Mouse (Mus musculus): Measurements from ENCODE around the gene Amz1. TPM values are rescaled to one million over a fixed set of nuclear protein-coding genes. Genes with fewer than 3 reads are reported as not detected.

Amz1 gene
- polyA plus RNA-seq, 1 experiment = 0.14 TPM

DNA sequence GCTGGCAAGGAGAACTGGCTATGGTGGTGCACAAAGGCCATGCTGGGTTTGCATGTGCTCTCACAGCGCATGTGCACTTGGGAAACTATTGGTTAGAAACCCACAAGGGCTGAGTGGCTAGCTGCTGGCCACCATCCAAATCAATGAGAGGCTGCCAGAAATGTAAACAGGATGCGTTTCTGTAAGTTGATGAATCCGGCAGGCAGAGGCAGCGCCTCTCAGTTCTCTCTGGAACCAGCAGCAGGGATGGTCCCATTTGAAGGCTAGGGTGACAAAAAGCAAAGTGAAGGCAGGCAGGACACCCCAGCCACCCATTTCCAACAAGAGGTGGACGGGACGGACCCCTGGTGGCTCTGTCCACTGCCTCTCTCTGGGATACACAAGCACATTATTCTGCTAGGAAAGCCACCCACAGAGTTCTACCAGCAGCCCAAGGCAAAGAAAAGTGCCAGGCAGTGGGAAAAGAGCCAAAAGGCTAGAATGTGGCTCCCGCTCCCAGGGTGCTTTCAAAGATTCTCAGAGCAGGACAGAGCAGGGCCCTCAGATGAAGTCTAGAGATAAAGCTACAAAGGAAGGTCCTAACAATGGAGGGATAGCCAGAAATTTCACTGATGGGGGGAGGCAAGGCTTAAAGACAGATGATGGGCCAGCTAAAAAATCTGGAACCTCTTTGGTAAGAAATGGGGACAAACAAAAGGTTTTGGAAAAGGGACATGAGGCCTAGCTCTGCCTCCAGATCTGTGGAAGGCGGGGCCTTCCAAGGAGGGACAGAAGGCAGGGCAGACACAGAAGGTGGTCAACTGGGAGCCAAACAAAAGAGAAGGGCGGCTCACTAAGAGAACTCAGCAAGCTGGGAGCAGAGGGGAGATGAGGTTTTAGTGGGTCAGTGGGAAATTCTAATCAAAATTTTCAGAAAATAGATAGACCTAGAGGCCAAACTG, 67.3 kb downstream of the Amz1 start:
- Histone ChIP-seq H3K36me3 (ENCODE audit: control insufficient read depth, insufficient read depth, low read length) (no peaks in the 10 kb centered on the region), H3K27me3 (ENCODE audit: control insufficient read depth, insufficient read depth, low read length) (no peaks in the 10 kb centered on the region), H3K27ac (ENCODE audit: control insufficient read depth, insufficient read depth, low read depth, low read length) (no peak overlapping the region), H3K4me1 (ENCODE audit: control insufficient read depth, insufficient read depth, low read length) (peaks cover 2% of the 10 kb centered on the region; the same call in 1 of the 2 replicates), H3K4me3 (ENCODE audit: control insufficient read depth, low read depth, low read length) (no peak overlapping the region)
- no peak for TF ChIP-seq CTCF (IDR thresholded peaks at IDR 0.05; ENCODE audit: control insufficient read depth, insufficient read depth, insufficient replicate concordance, low read depth, low read length)
- TF ChIP-seq POLR2A (IDR thresholded peaks at IDR 0.05; ENCODE audit: control insufficient read depth, low read depth, low read length) = no peak

DNA sequence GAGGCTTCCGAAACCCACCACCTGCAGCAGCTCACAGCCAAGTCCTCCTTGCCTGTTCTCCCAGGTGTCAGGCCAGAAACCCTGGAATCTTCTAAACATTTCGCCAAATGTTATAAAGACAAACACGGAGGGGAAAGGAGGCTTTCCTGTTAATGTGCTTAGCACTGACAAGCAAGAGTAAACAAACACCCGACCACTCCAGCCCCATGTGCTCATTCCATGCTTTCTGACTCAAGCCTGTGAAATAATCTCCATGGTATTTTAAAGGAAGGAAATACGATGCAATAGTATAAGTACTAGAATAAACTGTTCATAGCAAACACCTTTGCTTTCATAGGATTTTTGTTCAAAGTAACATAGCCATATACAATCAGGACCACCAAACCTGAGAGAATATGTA, 68.3 kb downstream of the Amz1 start:
- no peak overlapping the region for H3K27ac ChIP-seq (ENCODE audit: control insufficient read depth, insufficient read depth, low read depth, low read length)
- no peaks in the 10 kb centered on the region for H3K36me3 ChIP-seq (ENCODE audit: control insufficient read depth, insufficient read depth, low read length)
- H3K27me3 ChIP-seq (ENCODE audit: control insufficient read depth, insufficient read depth, low read length) = no peaks in the 10 kb centered on the region
- no peak for TF ChIP-seq CTCF (IDR thresholded peaks at IDR 0.05; ENCODE audit: control insufficient read depth, insufficient read depth, insufficient replicate concordance, low read depth, low read length)
- no peak for TF ChIP-seq POLR2A (IDR thresholded peaks at IDR 0.05; ENCODE audit: control insufficient read depth, low read depth, low read length)
- H3K4me1 ChIP-seq (ENCODE audit: control insufficient read depth, insufficient read depth, low read length) = no peaks in the 10 kb centered on the region; the same call in 1 of the 2 replicates
- H3K4me3 ChIP-seq (ENCODE audit: control insufficient read depth, low read depth, low read length) = no peak overlapping the region

DNA sequence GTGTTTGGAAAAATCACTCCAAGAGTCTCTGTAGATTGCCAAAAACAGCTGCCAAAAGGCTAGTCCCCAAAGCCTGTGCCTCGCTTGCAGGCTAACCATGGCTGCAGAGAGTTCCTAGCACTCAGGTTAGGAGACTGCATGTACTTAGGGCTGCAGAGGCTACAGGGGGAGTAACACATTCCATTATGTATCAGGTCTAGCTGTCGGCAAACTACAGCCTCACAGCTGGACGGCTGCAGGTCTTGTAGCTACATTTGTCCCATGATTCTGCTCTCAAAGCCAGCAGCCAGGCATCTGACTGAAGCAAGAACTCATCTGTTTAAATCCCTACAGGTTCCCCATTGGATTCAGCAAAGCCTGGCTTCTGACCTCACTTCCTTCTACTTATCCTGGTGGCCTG, 70.8 kb downstream of the Amz1 start:
- no peaks in the 10 kb centered on the region for H3K27me3 ChIP-seq (ENCODE audit: control insufficient read depth, insufficient read depth, low read length)
- no peak overlapping the region for H3K27ac ChIP-seq (ENCODE audit: control insufficient read depth, insufficient read depth, low read depth, low read length)
- no peaks in the 10 kb centered on the region for H3K36me3 ChIP-seq (ENCODE audit: control insufficient read depth, insufficient read depth, low read length)
- H3K4me1 ChIP-seq (ENCODE audit: control insufficient read depth, insufficient read depth, low read length) = no peaks in the 10 kb centered on the region
- TF ChIP-seq CTCF (IDR thresholded peaks at IDR 0.05; ENCODE audit: control insufficient read depth, insufficient read depth, insufficient replicate concordance, low read depth, low read length) (no peak), POLR2A (IDR thresholded peaks at IDR 0.05; ENCODE audit: control insufficient read depth, low read depth, low read length) (no peak)
- H3K4me3 ChIP-seq (ENCODE audit: control insufficient read depth, low read depth, low read length) = no peak overlapping the region

DNA sequence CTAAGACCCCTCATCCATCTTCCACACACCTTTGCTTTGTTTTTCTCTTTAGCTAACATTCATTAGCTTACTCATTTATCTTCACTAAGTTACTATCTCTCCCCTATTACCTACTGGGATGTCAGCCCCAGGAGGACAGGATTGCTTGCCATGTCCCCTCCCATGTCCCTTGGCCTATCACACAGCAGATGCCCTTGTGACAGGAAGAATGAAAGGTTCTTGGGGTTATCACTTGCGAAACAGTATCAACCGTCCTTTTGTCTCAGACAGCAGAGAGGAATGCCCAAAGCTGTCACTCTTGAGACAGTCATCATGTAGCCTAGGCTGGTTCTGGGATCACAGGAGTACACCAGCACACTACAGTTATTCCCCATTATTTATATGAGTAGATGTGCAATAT, 71.2 kb downstream of the Amz1 start:
- no peaks in the 10 kb centered on the region for H3K27me3 ChIP-seq (ENCODE audit: control insufficient read depth, insufficient read depth, low read length)
- H3K36me3 ChIP-seq (ENCODE audit: control insufficient read depth, insufficient read depth, low read length) = no peaks in the 10 kb centered on the region
- no peak overlapping the region for H3K27ac ChIP-seq (ENCODE audit: control insufficient read depth, insufficient read depth, low read depth, low read length)
- H3K4me3 ChIP-seq (ENCODE audit: control insufficient read depth, low read depth, low read length) = no peak overlapping the region
- no peaks in the 10 kb centered on the region for H3K4me1 ChIP-seq (ENCODE audit: control insufficient read depth, insufficient read depth, low read length)
- no peak for TF ChIP-seq POLR2A (IDR thresholded peaks at IDR 0.05; ENCODE audit: control insufficient read depth, low read depth, low read length)
- no peak for TF ChIP-seq CTCF (IDR thresholded peaks at IDR 0.05; ENCODE audit: control insufficient read depth, insufficient read depth, insufficient replicate concordance, low read depth, low read length)

DNA sequence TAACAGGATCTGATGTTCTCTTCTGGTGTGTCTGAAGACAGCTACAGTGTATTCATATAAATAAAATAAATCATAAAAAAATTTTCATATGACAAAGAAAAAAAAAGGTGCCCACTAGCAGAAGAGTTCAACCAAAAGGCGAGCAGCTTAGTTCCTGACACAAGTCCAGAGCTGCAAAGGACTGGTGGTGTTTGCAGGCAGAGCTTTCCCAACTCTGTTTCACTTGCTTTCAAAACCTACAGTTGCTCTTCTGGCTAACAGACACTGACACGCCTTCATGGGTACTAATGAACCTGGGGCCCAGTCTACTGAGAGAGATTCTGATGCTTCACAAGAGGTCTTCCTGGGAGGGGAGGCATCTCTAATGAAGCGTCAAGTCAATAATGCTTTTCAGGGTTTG, 72.1 kb downstream of the Amz1 start:
- Histone ChIP-seq H3K27ac (ENCODE audit: control insufficient read depth, insufficient read depth, low read depth, low read length) (no peak overlapping the region), H3K27me3 (ENCODE audit: control insufficient read depth, insufficient read depth, low read length) (no peaks in the 10 kb centered on the region), H3K4me3 (ENCODE audit: control insufficient read depth, low read depth, low read length) (no peak overlapping the region), H3K36me3 (ENCODE audit: control insufficient read depth, insufficient read depth, low read length) (no peaks in the 10 kb centered on the region), H3K4me1 (ENCODE audit: control insufficient read depth, insufficient read depth, low read length) (no peaks in the 10 kb centered on the region; the same call in 1 of the 2 replicates)
- no peak for TF ChIP-seq CTCF (IDR thresholded peaks at IDR 0.05; ENCODE audit: control insufficient read depth, insufficient read depth, insufficient replicate concordance, low read depth, low read length)
- no peak for TF ChIP-seq POLR2A (IDR thresholded peaks at IDR 0.05; ENCODE audit: control insufficient read depth, low read depth, low read length)

DNA sequence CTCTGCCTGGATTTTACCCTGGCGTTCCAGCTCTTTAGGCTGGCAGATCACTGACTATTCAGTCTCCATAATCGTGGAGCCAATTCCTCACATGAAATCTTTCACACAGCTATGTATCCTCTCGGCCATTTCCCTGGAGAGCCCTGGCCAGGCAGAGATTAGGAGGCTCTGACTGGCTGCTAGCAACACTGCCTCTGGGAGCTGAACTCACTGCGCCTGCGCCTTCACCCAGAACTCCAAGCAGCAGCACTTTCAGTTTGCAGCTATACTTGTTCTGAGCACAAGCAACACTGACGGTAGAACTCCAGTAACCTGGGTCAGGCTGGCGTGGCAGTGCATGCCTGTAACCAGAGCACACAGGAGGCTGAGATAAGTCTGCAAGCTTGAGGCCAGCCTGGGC, 74.2 kb downstream of the Amz1 start:
- no peak for TF ChIP-seq CTCF (IDR thresholded peaks at IDR 0.05; ENCODE audit: control insufficient read depth, insufficient read depth, insufficient replicate concordance, low read depth, low read length)
- TF ChIP-seq POLR2A (IDR thresholded peaks at IDR 0.05; ENCODE audit: control insufficient read depth, low read depth, low read length) = no peak
- H3K27me3 ChIP-seq (ENCODE audit: control insufficient read depth, insufficient read depth, low read length) = no peaks in the 10 kb centered on the region
- no peak overlapping the region for H3K27ac ChIP-seq (ENCODE audit: control insufficient read depth, insufficient read depth, low read depth, low read length)
- no peaks in the 10 kb centered on the region for H3K36me3 ChIP-seq (ENCODE audit: control insufficient read depth, insufficient read depth, low read length)
- no peak overlapping the region for H3K4me3 ChIP-seq (ENCODE audit: control insufficient read depth, low read depth, low read length)
- no peaks in the 10 kb centered on the region; the same call in 1 of the 2 replicates for H3K4me1 ChIP-seq (ENCODE audit: control insufficient read depth, insufficient read depth, low read length)

DNA sequence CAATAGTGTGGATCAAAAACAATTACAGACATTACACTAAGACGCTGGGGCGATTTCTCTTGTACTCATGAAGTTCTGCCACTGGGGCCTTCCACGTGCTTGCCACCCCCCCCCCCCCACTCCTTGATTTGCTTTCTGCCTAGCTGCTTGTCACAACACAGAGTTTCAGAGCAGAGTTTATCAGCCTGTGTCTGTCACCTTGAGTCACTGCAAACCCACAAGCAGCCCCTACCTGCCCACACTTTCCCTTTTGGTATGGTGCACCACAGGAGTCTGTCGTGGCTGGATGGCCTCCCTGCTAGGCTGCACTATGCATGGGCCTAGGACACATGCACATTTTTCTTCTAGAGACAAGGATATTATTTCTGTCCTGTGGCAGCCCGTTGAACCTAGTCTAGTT, 74.8 kb downstream of the Amz1 start:
- Histone ChIP-seq H3K27ac (ENCODE audit: control insufficient read depth, insufficient read depth, low read depth, low read length) (no peak overlapping the region), H3K4me3 (ENCODE audit: control insufficient read depth, low read depth, low read length) (no peak overlapping the region), H3K36me3 (ENCODE audit: control insufficient read depth, insufficient read depth, low read length) (no peaks in the 10 kb centered on the region), H3K4me1 (ENCODE audit: control insufficient read depth, insufficient read depth, low read length) (no peaks in the 10 kb centered on the region; the same call in 1 of the 2 replicates), H3K27me3 (ENCODE audit: control insufficient read depth, insufficient read depth, low read length) (no peaks in the 10 kb centered on the region)
- TF ChIP-seq POLR2A (IDR thresholded peaks at IDR 0.05; ENCODE audit: control insufficient read depth, low read depth, low read length) (no peak), CTCF (IDR thresholded peaks at IDR 0.05; ENCODE audit: control insufficient read depth, insufficient read depth, insufficient replicate concordance, low read depth, low read length) (no peak)
